Mouse (Mus musculus): ENCODE measurements around the gene Plk5.

DNA sequence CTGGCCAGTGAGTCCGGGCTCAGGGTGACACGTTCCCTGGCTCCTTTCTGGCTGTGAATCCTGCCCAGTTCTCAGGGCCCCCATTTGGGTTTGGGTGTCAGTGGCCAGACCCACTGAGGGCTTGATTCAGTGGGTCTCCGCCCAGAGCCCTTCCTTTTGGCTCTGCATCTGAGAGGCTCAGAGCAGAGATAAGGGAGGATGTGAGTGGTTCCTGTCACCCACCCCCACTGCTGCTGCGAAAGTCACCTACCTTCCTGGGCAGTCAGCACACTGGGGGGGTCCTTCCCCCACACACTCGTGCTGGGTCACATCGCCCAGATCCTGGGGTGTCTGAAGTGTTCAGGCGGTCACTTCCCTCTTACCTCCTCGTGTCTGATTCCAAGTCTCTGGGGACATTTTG, 3.5 kb upstream of the Plk5 start:
- TF ChIP-seq CTCF (IDR thresholded peaks at IDR 0.05) (no peak), EP300 (IDR thresholded peaks at IDR 0.05) (no peak)

Measured in lung, postnatal 0 days (tissue).